Mouse (Mus musculus) MEL (cell line): Measurements from ENCODE around the gene Lrrc61.

Experiments used
- CHD2 ChIP-seq: IDR thresholded peaks from 2 replicates; pipeline ENCODE4 v1.6.1; 2011; ENCODE audit warnings: low read length, improper control_type of control experiment
- CTCF ChIP-seq, 3 experiments: IDR thresholded peaks in 2 of 3; conservative IDR thresholded peaks in 1 of 3; 2 replicates each; pipeline ENCODE4 v1.5.1; 2011 to 2012; ENCODE audit warnings: low read length in 3 of 3, low read depth in 2 of 3, mild to moderate bottlenecking in 2 of 3, improper control_type of control experiment in 1 of 3, inconsistent platforms in 1 of 3, mixed read lengths in 1 of 3, moderate library complexity in 1 of 3; ENCODE audit not compliant: control insufficient read depth in 1 of 3, insufficient read depth in 1 of 3, poor library complexity in 1 of 3, severe bottlenecking in 1 of 3
- E2F4 ChIP-seq: IDR thresholded peaks from 2 replicates; pipeline ENCODE4 v1.6.1; 2011; ENCODE audit warnings: low read depth, low read length, improper control_type of control experiment, borderline replicate concordance
- MAFK ChIP-seq: IDR thresholded peaks from 2 replicates; pipeline ENCODE4 v1.6.1; 2011; ENCODE audit warnings: low read depth, mild to moderate bottlenecking, low read length, improper control_type of control experiment, borderline replicate concordance
- MEF2A ChIP-seq: IDR thresholded peaks from 2 replicates; pipeline ENCODE4 v1.6.1; 2014; ENCODE audit warnings: low read depth, mild to moderate bottlenecking, inconsistent platforms, low read length, improper control_type of control experiment; ENCODE audit not compliant: poor library complexity, insufficient replicate concordance, severe bottlenecking; ENCODE audit errors: extremely low read depth
- POLR2A ChIP-seq, 2 experiments: IDR thresholded peaks; 2 replicates each; pipeline ENCODE4 v1.6.1; 2011 to 2012; ENCODE audit warnings: low read length in 2 of 2, mild to moderate bottlenecking in 2 of 2, control low read depth in 1 of 2, improper control_type of control experiment in 1 of 2, low read depth in 1 of 2, moderate library complexity in 1 of 2; ENCODE audit not compliant: control insufficient read depth in 1 of 2, insufficient read depth in 1 of 2, poor library complexity in 1 of 2
- USF1 ChIP-seq: IDR thresholded peaks from 2 replicates; pipeline ENCODE4 v1.6.1; 2014; ENCODE audit warnings: low read depth, mild to moderate bottlenecking, inconsistent platforms, low read length, improper control_type of control experiment, moderate library complexity
- ZC3H11A ChIP-seq: IDR thresholded peaks from 2 replicates; pipeline ENCODE4 v1.6.1; 2012; ENCODE audit warnings: low read depth, mild to moderate bottlenecking, inconsistent platforms, low read length, improper control_type of control experiment
- ZKSCAN1 ChIP-seq: IDR thresholded peaks from 2 replicates; pipeline ENCODE4 v1.6.1; 2012; ENCODE audit warnings: low read depth, mild to moderate bottlenecking, inconsistent platforms, low read length, improper control_type of control experiment, moderate library complexity
- ZMIZ1 ChIP-seq: IDR thresholded peaks from 2 replicates; pipeline ENCODE4 v1.6.1; 2012; ENCODE audit warnings: low read depth, mild to moderate bottlenecking, inconsistent platforms, low read length, improper control_type of control experiment, moderate library complexity
- ZNF384 ChIP-seq: IDR thresholded peaks from 2 replicates; pipeline ENCODE4 v1.6.1; 2012; ENCODE audit warnings: low read depth, mild to moderate bottlenecking, inconsistent platforms, low read length, improper control_type of control experiment

DNA sequence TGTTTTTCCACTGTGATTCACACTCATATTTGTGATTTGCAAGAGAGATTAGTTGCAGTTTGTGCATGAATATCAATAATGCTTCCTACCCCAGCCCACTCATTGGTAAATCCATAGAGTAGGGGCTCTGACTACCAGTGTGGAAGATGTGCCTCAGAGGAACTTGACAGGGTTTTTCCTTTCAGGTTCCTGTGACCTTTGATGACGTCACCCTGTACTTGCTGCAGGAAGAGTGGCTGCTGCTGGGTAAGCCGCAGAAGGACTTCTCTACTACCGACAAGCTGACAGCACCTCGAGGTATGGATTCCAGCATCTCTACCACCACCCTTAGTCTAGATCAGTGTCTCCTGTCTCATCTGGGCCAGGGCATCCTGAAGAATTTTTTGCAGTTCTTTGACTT lies 46.5 kb upstream of the Lrrc61 start:
- TF ChIP-seq E2F4: no peak
- TF ChIP-seq MAFK: no peak
- no peak for TF ChIP-seq ZMIZ1
- TF ChIP-seq CTCF (IDR thresholded peaks at IDR 0.05 in 2 of 3, conservative IDR thresholded peaks at IDR 0.05 in 1 of 3; ENCODE audit: control insufficient read depth in 1 of 3, insufficient read depth in 1 of 3, low read depth in 2 of 3, low read length in 3 of 3, poor library complexity in 1 of 3, severe bottlenecking in 1 of 3): no peak
- TF ChIP-seq ZKSCAN1: no peak
- TF ChIP-seq MEF2A: no peak
- TF ChIP-seq USF1: no peak
- no peak for TF ChIP-seq POLR2A (IDR thresholded peaks at IDR 0.05; ENCODE audit: control insufficient read depth in 1 of 2, insufficient read depth in 1 of 2, low read depth in 1 of 2, low read length in 2 of 2, poor library complexity in 1 of 2)
- no peak for TF ChIP-seq ZC3H11A
- TF ChIP-seq ZNF384: no peak
- no peak for TF ChIP-seq CHD2
